Mouse (Mus musculus) bone marrow macrophage, adult 2 months (primary cell): ENCODE measurements around the gene Camk1g. TPM values are rescaled to one million over a fixed set of nuclear protein-coding genes. Genes with fewer than 3 reads are reported as not detected.

Experiments used
- H3K27ac ChIP-seq: 2 replicates; pipeline ENCODE4 v1.5.1; 2012; ENCODE audit warnings: low read depth, low read length; ENCODE audit not compliant: insufficient read depth
- H3K4me1 ChIP-seq: 2 replicates; pipeline ENCODE4 v1.6.1; 2012; ENCODE audit warnings: low read length; ENCODE audit not compliant: control insufficient read depth, insufficient read depth
- H3K4me3 ChIP-seq: 2 replicates; pipeline ENCODE4 v1.5.1; 2012; ENCODE audit warnings: mild to moderate bottlenecking, low read length, moderate library complexity; ENCODE audit not compliant: insufficient read depth
- CTCF ChIP-seq: IDR thresholded peaks from 2 replicates; pipeline ENCODE4 v1.5.1; 2012; ENCODE audit warnings: low read depth, mild to moderate bottlenecking, low read length, moderate library complexity
- POLR2A ChIP-seq: IDR thresholded peaks from 2 replicates; pipeline ENCODE4 v1.6.1; 2012; ENCODE audit warnings: mild to moderate bottlenecking, low read depth, low read length, borderline replicate concordance
- polyA plus RNA-seq: library from polyadenylated mRNA; stranded (reverse); fragments of >200 nt; gene quantifications from 2 replicates; pipeline ENCODE4 v1.2.4, GENCODE M21; 2012; ENCODE audit not compliant: missing spikeins, insufficient read depth, insufficient read length

Gene Camk1g
- polyA plus RNA-seq, 1 experiment, result not detected

DNA sequence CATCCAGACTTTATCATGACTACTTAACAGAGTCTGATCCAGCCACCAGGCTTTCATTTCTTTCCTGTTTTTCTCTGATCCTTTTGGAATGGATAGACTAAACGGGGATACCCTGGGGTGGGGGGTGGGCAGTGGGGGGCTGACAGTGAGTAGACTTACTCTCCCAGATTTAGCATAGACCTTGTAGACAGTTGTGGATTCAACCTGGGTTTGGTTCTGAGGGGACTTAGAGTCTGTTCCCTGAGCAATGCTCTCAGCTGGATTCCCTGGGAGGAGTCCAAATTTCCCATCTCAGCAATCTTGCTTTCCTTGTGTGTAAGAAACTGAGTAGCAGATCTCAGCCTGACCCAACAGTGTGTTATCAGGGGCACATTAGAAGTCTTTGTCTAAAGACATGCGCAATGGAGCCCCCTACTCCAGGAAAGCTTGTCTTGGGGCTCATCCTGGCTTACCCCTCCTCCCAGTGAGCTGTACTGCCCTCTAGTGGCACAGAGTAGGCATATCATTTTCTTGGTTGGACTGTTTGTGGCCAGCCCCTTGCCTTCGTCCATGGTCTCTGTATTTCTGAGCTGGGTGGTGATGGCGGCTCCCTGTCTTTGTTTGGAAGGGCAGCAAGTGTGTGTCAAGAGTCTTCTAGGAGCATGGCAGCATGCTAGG, 6.5 kb upstream of the Camk1g start:
- TF ChIP-seq CTCF (peak; percentile 59), POLR2A (no peak)
- H3K27ac ChIP-seq, result no peak overlapping the region
- no peaks in the 10 kb centered on the region for H3K4me1 ChIP-seq
- no peak overlapping the region for H3K4me3 ChIP-seq

GRCm38 (mm10) chr1:193373906-193374413, 3.9 kb upstream of the Camk1g start:
- Histone ChIP-seq H3K4me1 (no peaks in the 10 kb centered on the region), H3K4me3 (no peak overlapping the region), H3K27ac (no peak overlapping the region)
- TF ChIP-seq CTCF (no peak), POLR2A (no peak)

DNA sequence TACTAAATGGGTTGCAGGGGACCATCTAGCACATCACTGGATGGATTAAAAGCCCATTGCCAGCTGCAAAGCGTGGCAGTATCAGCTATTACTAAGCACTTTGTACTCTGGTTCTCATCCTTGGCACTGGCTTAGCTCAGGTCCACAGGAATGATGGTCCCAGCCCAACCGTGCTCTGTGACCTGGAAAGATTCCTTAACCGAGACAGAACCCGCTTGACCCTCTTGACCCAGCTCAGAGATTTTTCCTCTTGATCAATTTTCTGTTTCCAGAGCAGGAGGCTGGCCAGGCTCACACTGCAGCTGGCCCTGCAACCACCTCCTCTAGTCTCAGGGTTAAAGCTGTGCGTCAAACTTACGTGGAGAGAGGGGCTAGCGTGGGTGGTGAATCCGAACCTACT, 1.0 kb downstream of the Camk1g start:
- H3K4me1 ChIP-seq, result no peaks in the 10 kb centered on the region
- H3K4me3 ChIP-seq, result no peak overlapping the region
- no peak overlapping the region for H3K27ac ChIP-seq
- no peak for TF ChIP-seq POLR2A
- TF ChIP-seq CTCF, result no peak

GRCm38 (mm10) chr1:193368055-193368454, 2.0 kb downstream of the Camk1g start:
- Histone ChIP-seq H3K4me1 (no peaks in the 10 kb centered on the region), H3K4me3 (no peak overlapping the region), H3K27ac (no peak overlapping the region)
- TF ChIP-seq POLR2A, result no peak

DNA sequence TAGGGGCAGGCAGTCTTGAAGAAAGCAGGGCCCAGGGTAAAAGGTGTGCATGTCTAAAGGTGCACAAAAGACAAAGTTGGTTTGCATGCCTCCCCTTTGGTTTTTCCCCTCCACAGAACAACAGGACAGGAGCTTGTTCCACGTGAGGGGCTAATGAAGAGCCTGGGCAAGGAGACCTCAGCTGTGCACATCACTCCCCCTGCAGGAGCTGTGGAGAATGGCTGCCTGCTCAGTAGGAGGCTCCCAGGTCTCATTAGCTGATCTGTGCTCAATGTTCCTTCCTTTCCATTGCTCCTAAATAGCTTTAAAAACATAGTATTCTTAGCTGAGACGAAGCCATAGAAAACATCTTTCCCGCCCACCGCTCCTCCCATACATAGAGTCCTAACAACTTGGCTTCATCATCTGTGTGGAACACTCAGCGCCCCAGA, 6.3 kb downstream of the Camk1g start:
- no peak overlapping the region for H3K27ac ChIP-seq
- H3K4me3 ChIP-seq, result no peak overlapping the region
- TF ChIP-seq POLR2A, result no peak
- TF ChIP-seq CTCF, result no peak
- H3K4me1 ChIP-seq, result peaks cover 3% of the 10 kb centered on the region; the same call in 1 of the 2 replicates

GRCm38 (mm10) chr1:193362078-193362477, 8.0 kb downstream of the Camk1g start:
- no peak for TF ChIP-seq CTCF
- TF ChIP-seq POLR2A, result no peak

DNA sequence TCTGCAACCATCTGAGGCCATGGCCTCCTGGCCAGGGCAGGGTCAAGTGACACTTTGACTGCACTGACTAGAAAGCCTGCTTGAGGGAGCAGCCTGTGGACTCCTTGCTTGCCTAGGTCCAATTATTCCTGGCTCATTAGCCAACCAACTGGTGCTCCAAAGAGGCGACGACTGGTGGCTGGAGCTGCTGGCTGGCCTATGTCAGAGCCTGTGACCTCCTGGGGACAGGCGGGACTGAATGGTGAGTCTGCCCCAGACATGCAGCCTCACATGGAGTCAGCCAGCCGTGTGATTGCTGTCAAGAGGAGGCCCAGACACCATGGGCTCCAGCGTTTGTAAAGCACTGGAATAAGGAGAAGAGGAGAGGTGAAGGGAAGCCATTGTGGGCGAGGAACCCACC, 8.9 kb downstream of the Camk1g start:
- Histone ChIP-seq H3K4me1 (peaks cover 3% of the 10 kb centered on the region; the same call in 1 of the 2 replicates), H3K27ac (no peak overlapping the region), H3K4me3 (no peak overlapping the region)
- TF ChIP-seq CTCF (no peak), POLR2A (no peak)

More at GRCm38 (mm10) chr1:193362078-193362477, 8.0 kb downstream of the Camk1g start:
- peaks cover 3% of the 10 kb centered on the region; the same call in 1 of the 2 replicates for H3K4me1 ChIP-seq
- no peak overlapping the region for H3K4me3 ChIP-seq
- H3K27ac ChIP-seq, result no peak overlapping the region

DNA sequence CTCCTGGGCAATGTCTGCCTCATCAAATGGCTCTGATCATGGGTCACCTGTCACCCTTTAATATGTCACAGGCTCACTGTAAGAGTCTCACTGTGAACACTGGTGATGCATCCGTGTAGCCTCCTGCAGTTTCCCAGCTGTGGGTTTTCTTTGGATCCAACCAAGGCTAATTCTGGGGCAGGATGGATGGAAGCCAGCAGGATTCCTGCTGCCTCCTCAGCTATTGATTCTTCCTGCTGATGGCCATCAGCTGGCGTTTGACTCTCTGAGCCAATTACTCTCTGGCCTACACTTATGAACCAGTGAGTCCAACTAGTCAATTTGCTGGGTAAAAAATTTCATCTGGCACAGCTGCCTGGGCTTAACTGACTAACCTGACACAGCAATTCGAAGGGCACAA, 10.9 kb downstream of the Camk1g start:
- Histone ChIP-seq H3K27ac (no peak overlapping the region), H3K4me3 (no peak overlapping the region), H3K4me1 (peaks cover 3% of the 10 kb centered on the region; the same call in 1 of the 2 replicates)
- TF ChIP-seq POLR2A, result no peak
- TF ChIP-seq CTCF, result no peak

DNA sequence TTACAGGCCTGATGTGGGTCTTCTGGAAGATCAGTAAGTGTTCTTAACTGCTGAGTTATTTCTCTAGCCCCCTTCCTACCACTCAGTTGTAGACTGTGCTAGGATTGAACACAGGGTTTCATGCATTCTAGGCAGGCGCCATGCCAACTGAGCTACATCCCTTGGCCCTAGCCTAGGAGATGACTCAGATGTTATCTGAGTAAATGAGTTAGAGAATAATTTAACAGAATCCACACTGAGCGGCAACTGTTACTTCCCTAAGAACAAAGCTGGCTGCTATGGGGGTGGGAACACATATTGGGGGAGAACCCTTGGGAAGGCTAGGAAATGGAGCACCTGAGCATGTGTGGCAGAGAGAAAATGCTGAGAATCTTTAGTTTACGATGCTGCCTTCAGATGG, 18.5 kb downstream of the Camk1g start:
- no peaks in the 10 kb centered on the region for H3K4me1 ChIP-seq
- H3K27ac ChIP-seq, result no peak overlapping the region
- TF ChIP-seq POLR2A (no peak), CTCF (no peak)
- H3K4me3 ChIP-seq, result no peak overlapping the region

GRCm38 (mm10) chr1:193350546-193350801, 19.6 kb downstream of the Camk1g start:
- H3K4me1 ChIP-seq, result no peaks in the 10 kb centered on the region
- no peak overlapping the region for H3K27ac ChIP-seq
- no peak for TF ChIP-seq POLR2A
- no peak for TF ChIP-seq CTCF
- H3K4me3 ChIP-seq, result no peak overlapping the region
